Mouse (Mus musculus) yolk sac, embryonic 10.5 days (tissue): ENCODE results near the gene Erlec1.

Source experiments
- DNase-seq: peaks from one replicate; pipeline ENCODE4 v3.0.0-alpha.2; 2017; ENCODE audit warnings: low spot score

Erlec1 gene

DNA sequence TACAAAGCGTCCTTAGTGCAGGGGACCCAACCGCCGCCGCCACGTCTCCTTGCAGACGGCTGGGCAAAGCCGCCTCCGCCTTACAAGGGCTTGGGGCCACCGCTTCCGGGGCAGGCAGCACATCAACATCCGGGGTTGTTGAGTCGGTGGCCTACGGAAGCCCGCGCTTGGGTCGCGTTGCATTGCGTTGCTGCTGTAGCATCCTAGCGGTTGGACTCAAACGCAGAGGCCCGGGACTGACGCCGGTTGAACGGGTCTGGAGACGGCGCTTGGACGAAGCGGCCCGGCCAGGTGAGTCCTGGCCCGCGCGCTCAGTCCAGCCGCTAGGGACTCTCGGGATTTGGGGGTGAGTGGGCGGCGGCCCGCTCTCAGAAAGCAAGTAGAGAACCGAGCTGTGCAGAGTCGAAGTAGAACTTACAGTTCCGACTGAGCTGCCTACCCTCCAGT, at the start of gene Erlec1:
Gene Erlec1, minus strand, starts transcription at position 57 of the 447 bp plus-strand sequence.
- DNase-seq, result peak; percentile 89

- no peak for DNase-seq
These were observed 47.2 kb upstream of the Erlec1 start for GRCm38 (mm10) chr11:31001169-31001908.

DNA sequence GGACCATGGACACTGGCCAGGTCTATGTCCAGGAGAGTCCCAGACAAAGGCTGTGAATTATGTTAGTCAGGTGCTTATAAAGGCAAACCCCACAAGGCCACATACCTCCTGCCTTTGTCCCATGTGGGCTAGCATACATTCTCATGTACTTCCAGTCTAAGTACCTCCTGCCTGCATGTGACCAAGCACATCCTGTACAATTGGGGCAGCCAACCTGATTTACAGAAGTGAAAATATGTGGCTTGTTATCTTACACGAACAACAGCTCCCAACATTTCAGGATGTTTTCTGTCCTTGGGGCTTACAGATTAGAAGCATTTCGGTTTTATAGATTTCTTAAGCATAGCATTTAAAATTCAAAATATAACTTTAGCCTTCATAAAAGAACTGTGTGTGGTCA, 45.9 kb upstream of the Erlec1 start:
- no peak for DNase-seq

DNA sequence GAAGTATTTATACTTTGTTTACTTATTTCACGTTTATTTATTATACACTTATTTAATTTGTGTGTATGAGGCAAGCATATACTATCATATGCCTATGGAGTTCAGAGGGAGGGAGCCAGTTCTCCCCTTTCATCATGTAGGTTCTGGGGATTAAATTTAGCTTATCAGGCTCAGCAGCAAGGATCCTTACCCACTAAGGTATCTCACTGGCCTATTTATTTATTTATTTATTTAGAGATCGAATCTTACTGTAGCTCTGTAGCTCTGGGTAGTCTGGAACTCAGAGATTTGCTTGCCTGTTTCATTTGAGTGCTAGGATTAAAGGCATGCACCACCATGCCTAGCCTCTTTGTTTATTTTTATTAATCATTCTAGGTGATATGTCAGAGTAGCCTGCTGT, 44.6 kb upstream of the Erlec1 start:
- no peak for DNase-seq

- no peak for DNase-seq
These were observed 44.1 kb upstream of the Erlec1 start for GRCm38 (mm10) chr11:30998199-30998598.

DNA sequence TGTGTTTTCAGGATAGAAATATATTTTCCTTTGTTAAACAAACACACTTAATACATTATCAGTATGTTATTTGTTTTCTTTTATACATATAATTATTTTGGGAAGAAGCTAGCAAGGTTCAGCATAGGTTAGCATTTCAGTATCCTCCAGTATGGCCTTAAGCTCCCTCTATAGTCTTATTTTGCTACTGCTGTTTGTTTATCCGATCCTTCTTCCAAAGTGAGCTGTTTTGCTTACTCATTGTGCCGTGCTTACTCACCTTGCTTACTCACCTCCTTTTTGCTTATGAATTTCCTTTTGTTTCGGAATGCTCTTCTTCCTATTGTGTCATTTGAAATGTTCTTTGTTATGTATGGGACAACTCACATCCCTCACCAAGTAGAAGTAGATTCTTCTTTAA, 42.5 kb upstream of the Erlec1 start:
- DNase-seq, result no peak

DNA sequence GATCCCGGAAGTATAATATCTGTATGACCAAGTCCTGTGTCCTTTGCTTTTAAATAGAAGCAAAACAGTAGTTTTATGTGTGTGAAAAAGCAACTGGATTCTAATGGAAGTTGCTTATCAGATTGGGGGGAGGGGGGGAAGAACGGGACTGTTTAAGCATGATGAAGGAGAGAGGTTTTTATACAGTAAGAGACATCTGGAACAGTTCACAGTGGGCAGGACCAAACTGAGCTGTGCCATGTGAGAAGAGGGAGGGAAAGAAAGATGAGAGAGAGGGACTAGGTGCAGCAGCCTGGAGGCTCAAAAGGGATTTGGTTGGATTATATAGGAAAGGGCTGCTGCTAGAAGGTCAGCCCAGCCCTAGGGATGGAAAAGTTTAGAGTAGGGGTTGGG, 32.5 kb upstream of the Erlec1 start:
- no peak for DNase-seq

DNA sequence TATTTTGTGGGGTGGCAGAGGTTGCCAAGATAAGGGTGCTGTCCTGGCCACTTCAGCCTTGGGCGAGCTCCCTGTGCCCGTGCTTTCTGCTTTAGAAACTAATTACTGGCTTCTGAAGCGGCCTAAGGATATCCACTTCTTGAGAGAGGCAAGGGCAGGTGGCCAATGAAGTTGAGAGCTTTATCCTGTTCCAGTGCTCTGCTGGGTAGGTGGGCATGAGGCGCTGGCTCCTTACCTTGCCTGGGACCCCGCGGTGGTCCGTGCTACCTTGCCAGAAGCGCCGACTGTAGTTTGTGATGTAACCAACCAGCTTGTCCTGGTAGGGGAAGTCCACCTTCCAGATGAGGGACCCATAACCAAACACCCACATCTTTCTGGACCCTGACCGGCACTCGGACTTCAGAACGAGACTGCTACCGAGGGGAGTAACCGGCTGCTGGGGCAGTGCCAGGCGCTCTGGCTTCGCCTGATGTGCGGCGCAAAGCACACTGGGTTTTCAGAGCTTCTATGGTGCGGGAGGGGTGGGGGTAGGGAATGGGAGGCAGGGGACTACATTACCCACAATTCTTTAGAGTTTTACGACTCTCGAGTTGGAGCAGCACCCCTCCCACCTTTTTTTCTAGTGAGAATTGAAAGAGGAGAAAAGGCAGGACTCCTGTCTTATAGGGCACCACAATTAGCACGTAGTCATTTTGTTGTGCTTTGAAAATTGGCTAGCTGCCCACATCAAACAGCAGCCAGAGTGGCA, 31.9 kb upstream of the Erlec1 start, which contains the start of gene Chac2:
Gene Chac2, minus strand, starts transcription at position 474 of the 748 bp plus-strand sequence.
- peak; percentile 86 for DNase-seq

DNA sequence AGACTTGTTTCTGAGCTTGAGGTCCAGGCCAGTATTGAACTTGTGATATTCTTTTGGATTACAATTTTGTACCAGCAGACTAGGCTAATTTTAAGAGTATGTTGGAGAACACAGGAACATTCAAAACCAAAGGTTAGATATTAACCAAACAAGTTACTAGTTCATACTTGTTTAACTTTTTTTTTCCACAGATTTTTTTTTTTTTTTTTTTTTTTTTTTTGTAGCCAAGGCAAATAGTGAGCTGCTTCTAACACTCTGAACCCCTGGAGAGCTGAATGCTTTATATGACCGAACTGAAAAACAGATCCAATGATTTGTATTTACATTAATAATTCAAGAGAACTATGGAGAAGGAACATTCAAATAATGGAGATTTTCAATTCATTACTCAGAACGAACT, 31.1 kb upstream of the Erlec1 start:
- no peak for DNase-seq

- peak; percentile 70 for DNase-seq
These were observed 523 bp downstream of the Erlec1 start for GRCm38 (mm10) chr11:30953469-30954154.

GRCm38 (mm10) chr11:30952829-30953228, 1.3 kb downstream of the Erlec1 start:
- no peak for DNase-seq

DNA sequence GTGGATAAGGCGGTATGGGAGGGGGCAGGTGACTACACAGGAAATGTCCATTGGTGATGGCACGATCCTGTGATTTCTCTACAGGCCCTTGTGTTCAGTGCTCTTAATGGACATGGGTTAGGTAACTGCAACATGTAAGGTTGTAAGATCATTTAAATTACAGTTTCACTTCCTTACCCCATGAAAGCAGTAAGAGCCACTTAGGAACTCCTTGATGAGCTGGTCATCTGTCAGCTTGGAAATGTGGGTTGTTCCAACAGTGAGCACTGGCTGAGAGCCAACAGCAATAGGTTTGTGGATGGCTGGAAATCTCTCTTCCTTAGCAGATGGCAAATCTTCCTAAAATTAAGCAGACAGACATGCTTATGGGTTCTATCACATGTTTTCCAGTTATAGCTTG, 10.6 kb downstream of the Erlec1 start:
- DNase-seq, result no peak

DNA sequence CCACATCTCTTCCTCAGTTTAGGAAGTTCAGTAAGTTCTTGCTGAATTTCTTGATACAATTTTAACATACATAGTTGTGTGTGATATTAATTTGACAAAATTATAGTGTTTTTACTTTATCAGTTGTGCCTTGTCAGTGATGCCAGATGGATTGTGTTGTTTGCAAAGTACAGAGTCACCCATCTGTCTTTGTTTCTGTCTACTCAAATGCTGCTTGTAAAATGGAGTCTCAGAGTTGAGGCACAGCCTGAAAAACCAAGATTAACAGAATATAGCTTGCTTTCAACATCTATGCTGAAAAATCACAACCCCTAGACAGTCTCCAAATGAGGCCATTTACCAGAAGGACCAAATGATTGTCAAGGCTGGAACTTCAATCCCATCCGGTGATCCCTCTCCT, 25.6 kb downstream of the Erlec1 start:
- DNase-seq, result no peak

DNA sequence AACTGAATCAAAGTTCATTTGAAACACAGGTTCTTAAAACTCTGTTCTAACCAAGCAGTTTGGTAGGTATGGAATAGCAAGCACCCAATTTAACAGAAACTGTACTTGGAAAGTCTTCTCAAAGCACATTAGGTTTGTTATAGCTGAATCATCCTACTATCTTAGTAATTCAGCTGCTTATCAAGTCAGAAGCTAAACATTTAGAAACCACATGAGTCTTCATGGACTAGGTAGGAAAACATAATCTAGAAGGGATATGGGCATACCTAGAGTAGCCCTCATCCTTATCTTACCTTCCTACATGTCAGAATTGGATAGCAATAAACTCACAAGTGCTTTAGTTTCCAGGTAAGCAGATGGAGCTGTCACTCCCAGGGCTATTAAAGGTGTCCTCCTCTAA, 26.1 kb downstream of the Erlec1 start:
- no peak for DNase-seq

DNA sequence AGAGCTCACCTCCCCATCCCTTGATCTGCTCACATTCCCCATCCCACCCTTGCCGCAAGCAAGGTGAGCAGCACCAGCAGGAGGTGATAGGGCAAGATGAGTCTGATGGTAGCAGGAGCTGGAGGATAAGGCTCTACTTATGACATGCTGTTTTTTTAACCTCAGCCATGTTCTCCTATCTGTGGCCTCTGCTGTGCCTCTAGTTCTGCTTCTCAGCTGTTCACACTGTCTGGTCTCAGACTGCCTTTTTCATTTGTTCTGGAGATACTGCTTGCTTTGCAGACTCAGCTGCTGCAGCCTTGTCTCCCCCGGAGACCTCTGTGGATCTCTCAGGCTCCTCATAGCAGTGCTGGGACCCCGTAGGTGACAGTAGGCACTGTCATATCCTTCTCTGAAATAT, 30.9 kb downstream of the Erlec1 start:
- DNase-seq, result no peak

DNA sequence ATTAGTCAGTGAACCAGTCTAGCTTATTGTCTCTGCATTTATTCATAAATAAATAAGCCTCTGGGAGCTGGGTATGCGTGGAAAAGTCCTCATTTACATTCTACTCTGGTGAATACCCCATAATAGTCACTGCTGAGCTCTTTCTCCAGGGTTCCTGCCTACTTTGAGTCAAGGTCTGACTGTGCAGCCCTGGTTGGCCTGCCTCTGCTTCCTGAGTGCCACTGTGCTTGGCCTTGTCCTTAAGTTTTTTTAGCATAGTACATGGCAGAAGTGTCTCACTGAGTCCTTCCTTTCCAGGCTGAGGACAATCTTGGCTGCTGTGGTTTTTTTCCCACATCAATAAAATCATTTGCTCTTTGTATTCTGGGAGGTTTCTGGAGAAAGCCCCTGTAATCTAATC, 33.5 kb downstream of the Erlec1 start:
- no peak for DNase-seq

GRCm38 (mm10) chr11:30912311-30912710, 41.8 kb downstream of the Erlec1 start:
- DNase-seq, result no peak

GRCm38 (mm10) chr11:30899312-30899711, 54.8 kb downstream of the Erlec1 start:
- no peak for DNase-seq

DNA sequence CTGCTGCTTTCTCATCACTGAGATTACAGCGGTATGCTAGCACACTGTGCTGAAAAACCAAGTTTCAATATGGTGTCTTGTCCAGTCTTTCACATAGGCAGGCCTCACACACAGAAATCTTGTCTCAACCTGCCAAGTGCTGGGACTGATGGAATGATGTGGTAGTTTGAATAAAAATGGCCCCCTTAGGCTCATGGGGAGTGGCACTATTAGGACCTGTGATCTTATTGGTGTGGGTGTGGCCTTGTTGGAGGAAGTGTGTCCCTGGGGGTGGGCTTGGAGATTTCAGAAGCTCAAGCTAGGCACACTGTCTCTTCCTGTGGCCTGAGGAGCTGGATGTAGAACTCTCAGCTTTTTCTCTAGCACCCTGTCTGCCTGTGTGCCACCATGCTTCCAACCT, 57.9 kb downstream of the Erlec1 start:
- no peak for DNase-seq

DNA sequence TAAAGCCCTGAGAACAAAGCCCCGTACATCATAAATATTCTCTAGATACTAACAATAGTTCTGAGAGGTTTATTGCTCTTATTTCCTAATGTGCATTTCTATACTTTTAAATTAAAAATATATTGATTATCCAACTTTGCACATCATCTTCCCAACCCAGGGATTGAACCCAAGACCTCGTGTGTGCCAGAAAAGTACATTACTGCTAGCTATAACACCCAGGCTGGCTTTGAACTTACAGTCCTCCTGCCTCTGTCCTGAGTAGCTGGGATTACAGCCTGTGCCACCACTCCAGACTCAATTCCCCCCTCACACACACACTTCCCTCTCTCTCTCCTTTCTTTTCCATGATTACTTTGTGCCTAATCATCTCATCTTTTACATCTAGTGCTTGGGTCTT, 66.0 kb downstream of the Erlec1 start:
- no peak for DNase-seq

GRCm38 (mm10) chr11:30885171-30885871, 68.8 kb downstream of the Erlec1 start, which contains the start of the genes Gpr75 and Asb3:
TSS of gene Gpr75 (plus strand) at chr11:30885358.
TSS of gene Asb3 (plus strand) at chr11:30885416.
- DNase-seq, result peak; percentile 30
